Mouse (Mus musculus) limb, embryonic 15.5 days (tissue): ENCODE results near the gene Enkd1. TPM values are rescaled to one million over a fixed set of nuclear protein-coding genes. Genes with fewer than 3 reads are reported as not detected.

Experiments
- ATAC-seq: fragments of 200-750 bp; cut with Nextera tagmentation; 2 replicates; pipeline ENCODE4 v1.8.0; 2017; ENCODE audit warnings: low read depth, moderate TSS enrichment; ENCODE audit not compliant: insufficient number of reproducible peaks, low FRiP score, low TSS enrichment
- H3K27ac ChIP-seq: fragments of 300-500 bp; sonication (generic); 2 replicates; pipeline ENCODE4 v1.5.1; 2015; ENCODE audit warnings: moderate library complexity, mild to moderate bottlenecking, inconsistent platforms
- H3K27me3 ChIP-seq: fragments of 300-500 bp; sonication (generic); 2 replicates; pipeline ENCODE4 v1.6.1; 2015; ENCODE audit warnings: inconsistent platforms
- H3K36me3 ChIP-seq: fragments of 300-500 bp; sonication (generic); 2 replicates; pipeline ENCODE4 v1.6.1; 2015; ENCODE audit warnings: inconsistent platforms
- H3K4me1 ChIP-seq: fragments of 300-500 bp; sonication (generic); 2 replicates; pipeline ENCODE4 v1.6.1; 2015; ENCODE audit warnings: inconsistent platforms
- H3K4me2 ChIP-seq: fragments of 300-500 bp; sonication (generic); 2 replicates; pipeline ENCODE4 v1.6.1; 2015; ENCODE audit warnings: mild to moderate bottlenecking, inconsistent platforms
- H3K4me3 ChIP-seq: fragments of 300-500 bp; sonication (generic); 2 replicates; pipeline ENCODE4 v1.5.1; 2015; ENCODE audit warnings: mild to moderate bottlenecking, inconsistent platforms
- H3K9ac ChIP-seq: fragments of 300-500 bp; sonication (generic); 2 replicates; pipeline ENCODE4 v1.6.1; 2015; ENCODE audit warnings: inconsistent platforms
- H3K9me3 ChIP-seq: fragments of 300-500 bp; sonication (generic); 2 replicates; pipeline ENCODE4 v1.6.1; 2016; ENCODE audit warnings: inconsistent platforms
- WGBS: fragments of 180-500 bp; shearing (Covaris S2); methylation state at CpG from one replicate; pipeline ENCODE4 v1.1.7; 2015; 5-methylcytosine and 5-hydroxymethylcytosine counted together
- polyA plus RNA-seq: library from polyadenylated mRNA; unstranded; fragments of >200 nt; fragmentation: Nextera tagmentation; extraction: Ambion mirVana; gene quantifications from 2 replicates; pipeline ENCODE4 v1.2.1, GENCODE M21; 2015

Gene Enkd1
- polyA plus RNA-seq, result 21.7 and 23.0 TPM in 2 replicates

DNA sequence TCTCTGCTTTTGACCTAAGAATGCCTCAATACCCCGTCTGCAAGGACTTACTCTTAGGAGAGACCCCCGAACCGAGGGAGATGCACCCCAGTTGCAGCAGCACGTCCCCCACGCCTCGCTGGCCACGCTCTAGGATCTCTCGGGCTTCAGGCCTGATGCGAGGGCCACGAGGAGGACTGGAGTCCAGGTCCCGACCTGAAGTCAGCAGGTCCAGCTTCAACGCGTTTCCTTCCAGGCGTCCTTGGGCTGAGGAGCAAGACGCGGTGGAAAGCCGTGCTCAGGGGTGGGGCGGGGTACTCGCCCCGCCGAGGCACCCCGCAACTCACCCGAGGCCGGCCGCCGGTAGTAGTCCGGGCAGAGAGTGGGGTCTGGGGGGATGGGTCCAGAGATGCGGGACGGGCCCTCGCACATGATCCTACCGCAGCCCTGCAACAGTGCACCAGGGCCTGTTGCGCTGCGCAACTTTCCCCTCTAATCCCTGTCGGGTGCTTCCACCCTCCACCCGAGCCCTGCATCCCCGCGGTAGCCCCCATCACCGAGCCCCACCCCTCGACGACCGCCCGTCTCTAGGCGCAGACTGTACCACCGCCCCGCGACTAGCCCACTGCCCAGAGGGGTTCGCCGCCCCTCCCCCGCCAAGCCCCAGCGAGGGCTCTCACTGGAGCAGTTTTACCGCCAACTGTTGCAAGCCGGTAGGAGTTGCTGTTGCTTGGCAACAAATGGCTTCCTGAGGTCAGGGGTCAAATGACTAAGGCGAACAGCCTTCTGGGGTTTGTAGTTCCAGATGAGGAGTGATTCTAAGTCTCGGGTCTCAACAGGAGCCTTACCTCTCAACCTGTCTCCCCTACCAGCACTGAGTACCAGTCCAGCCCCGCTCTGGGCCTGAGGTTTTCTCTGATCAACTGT lies at the start of gene Enkd1, which contains the start of gene 4933405L10Rik:
Gene Enkd1 (minus strand): TSS at position 713 of the 906 bp plus-strand sequence.
Gene 4933405L10Rik (plus strand): TSS at position 158 of the 906 bp plus-strand sequence.
- Histone ChIP-seq H3K4me1 (peaks cover 21% of the 10 kb centered on the region), H3K36me3 (peaks cover 23% of the 10 kb centered on the region), H3K4me2 (peak within 1 kb of the TSS; percentile 97), H3K27me3 (no peaks in the 10 kb centered on the region), H3K9me3 (no peaks in the 10 kb centered on the region), H3K9ac (peak within 1 kb of the TSS; percentile 62), H3K4me3 (peak within 1 kb of the TSS; percentile 81), H3K27ac (peak within 1 kb of the TSS; percentile 27; the same call in 1 of the 2 replicates)
- WGBS, result 1% methylated on average over 55 of the region's 55 CpGs
- peak; percentile 59 for ATAC-seq

DNA sequence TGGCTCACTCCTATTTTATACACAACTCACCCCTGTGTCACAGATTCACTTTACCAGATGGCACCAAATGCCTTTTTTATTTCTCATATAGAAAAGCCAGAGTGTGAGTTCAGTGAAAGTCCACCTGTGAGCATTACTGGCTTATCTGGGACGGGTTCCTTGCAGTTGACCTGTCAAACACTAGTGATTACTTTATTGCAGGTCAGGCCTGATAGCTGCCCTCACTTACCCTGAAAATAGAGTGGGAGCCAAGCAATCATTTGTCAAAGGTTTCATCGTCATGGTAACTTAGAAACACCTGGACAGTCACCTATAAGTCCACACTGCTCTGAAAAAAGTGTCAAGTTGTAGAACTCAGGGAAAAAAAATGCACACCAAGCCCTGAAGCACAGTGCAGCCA lies 46.7 kb upstream of the Enkd1 start:
- H3K4me1 ChIP-seq, result peaks cover 25% of the 10 kb centered on the region
- H3K4me3 ChIP-seq, result no peak overlapping the region
- no peak overlapping the region for H3K9ac ChIP-seq
- H3K9me3 ChIP-seq, result no peaks in the 10 kb centered on the region
- no peak overlapping the region for H3K4me2 ChIP-seq
- no peak overlapping the region for H3K27ac ChIP-seq
- ATAC-seq, result no peak
- H3K27me3 ChIP-seq, result no peaks in the 10 kb centered on the region
- WGBS, result 68% methylated on average over 2 of the region's 2 CpGs
- no peaks in the 10 kb centered on the region for H3K36me3 ChIP-seq

DNA sequence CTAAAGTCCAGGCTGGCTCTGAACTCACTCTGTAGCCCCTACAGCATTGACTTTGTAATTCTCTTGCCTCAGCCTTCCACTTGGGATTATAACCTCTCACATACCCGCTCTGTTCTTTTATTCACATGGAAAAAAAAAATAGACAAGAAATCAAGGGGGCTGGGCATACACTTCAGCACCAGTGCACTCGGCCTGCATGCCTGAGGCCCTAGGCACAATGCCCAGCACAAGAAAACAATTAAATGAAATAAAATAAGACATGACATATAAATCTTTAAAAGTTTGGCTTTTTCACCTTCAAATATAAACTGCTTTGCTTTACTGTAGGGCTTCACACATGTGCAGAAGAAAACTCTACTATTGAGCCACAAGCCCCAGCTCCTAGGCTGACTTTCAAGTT lies 45.9 kb upstream of the Enkd1 start:
- no peaks in the 10 kb centered on the region for H3K9me3 ChIP-seq
- H3K4me3 ChIP-seq, result no peak overlapping the region
- 55% methylated on average over 2 of the region's 2 CpGs for WGBS
- no peak overlapping the region for H3K4me2 ChIP-seq
- H3K4me1 ChIP-seq, result peaks cover 24% of the 10 kb centered on the region
- ATAC-seq, result no peak
- no peaks in the 10 kb centered on the region for H3K36me3 ChIP-seq
- H3K27ac ChIP-seq, result no peak overlapping the region
- no peak overlapping the region for H3K9ac ChIP-seq
- no peaks in the 10 kb centered on the region for H3K27me3 ChIP-seq

DNA sequence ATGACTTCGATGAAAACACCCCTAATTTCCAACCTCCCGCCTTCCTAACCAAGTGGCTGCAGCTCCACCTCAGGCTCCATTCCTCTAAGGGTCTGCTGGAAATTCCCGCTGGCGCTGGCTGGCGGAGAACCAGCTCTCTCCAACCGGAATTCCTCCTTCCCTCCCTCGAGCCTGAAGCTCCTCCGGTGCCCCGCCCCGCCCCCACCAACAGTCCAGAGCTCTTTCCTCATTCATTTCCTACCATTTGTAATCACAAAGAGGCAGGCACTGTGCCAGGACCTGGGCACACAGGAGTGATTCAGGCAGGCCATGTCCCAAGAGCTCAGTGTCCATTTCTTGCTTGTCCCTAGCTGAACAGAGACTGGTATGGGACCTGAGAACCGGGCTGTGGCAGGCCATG lies 42.6 kb upstream of the Enkd1 start:
- Histone ChIP-seq H3K4me3 (no peak overlapping the region), H3K4me1 (peaks cover 14% of the 10 kb centered on the region), H3K36me3 (no peaks in the 10 kb centered on the region), H3K9me3 (no peaks in the 10 kb centered on the region), H3K27me3 (no peaks in the 10 kb centered on the region), H3K9ac (no peak overlapping the region), H3K4me2 (peak overlapping the region; percentile 29), H3K27ac (peak overlapping the region; percentile 40; the same call in 1 of the 2 replicates)
- WGBS, result 11% methylated on average over 11 of the region's 11 CpGs
- no peak for ATAC-seq

DNA sequence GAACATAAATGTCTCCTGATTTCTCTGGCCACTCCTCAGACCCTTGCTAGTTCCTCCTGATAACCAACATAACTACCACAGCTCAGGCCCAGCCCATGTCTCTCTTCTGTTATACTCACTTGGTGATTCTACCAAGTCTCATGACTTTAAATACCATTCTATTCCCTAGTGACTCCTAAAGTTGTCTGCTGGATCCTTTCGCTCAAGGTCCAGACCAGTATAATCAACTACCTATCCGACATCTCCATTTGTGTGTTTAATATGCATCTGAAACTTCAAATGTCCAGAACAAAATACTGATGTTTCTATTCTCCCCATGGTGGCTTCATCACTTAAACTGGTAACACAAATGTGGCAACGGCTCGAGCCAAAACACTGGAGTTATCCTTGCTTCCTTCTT lies 35.3 kb upstream of the Enkd1 start:
- no peak overlapping the region for H3K9ac ChIP-seq
- no peaks in the 10 kb centered on the region for H3K27me3 ChIP-seq
- no peak overlapping the region for H3K4me3 ChIP-seq
- no peak overlapping the region for H3K27ac ChIP-seq
- H3K36me3 ChIP-seq, result no peaks in the 10 kb centered on the region
- H3K4me2 ChIP-seq, result no peak overlapping the region
- no peak for ATAC-seq
- WGBS, result 81% methylated on average over 4 of the region's 4 CpGs
- no peaks in the 10 kb centered on the region for H3K4me1 ChIP-seq
- H3K9me3 ChIP-seq, result no peaks in the 10 kb centered on the region

DNA sequence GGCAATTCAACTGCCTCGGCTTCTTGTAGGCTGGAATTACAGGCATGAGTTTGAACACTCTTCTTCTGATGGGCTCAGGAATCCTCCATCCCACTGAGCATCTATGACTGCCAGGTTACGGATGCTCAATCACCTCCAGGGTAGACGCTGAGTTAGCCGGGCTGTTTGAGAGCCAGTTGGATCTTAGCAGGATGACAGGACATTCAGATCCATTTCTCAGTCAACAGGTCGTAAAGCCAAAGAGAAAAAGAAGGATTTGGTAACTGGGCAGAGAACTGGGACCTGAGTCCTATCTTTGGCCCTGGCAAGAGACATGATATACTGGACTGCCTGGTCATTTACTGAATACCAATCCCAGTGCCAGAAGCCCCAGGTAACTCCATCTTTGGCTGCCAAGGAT lies 31.2 kb upstream of the Enkd1 start:
- no peaks in the 10 kb centered on the region for H3K36me3 ChIP-seq
- no peaks in the 10 kb centered on the region for H3K4me1 ChIP-seq
- no peak overlapping the region for H3K27ac ChIP-seq
- 79% methylated on average over 5 of the region's 5 CpGs for WGBS
- no peak overlapping the region for H3K4me3 ChIP-seq
- no peaks in the 10 kb centered on the region for H3K9me3 ChIP-seq
- no peak overlapping the region for H3K4me2 ChIP-seq
- H3K9ac ChIP-seq, result no peak overlapping the region
- H3K27me3 ChIP-seq, result no peaks in the 10 kb centered on the region
- ATAC-seq, result no peak

DNA sequence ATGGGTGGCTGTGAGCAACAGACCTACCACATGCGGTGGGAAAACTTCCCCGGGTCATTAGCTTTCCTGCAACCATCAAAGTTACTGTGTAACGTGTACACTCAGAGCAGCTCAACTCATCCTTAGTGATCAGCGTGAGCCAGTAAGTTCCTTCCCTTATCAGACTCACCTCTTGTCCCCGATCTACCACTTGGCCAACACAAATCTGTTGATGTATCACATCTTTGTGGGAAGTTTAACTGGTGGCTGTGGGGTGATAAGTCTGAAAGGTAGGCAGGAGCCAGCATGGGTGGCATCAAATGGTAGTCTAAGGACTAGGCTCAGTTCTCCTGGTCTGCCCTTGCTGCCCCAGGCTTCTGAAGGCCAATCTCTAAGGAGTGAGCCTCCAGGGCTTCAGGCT lies 24.2 kb upstream of the Enkd1 start:
- H3K27ac ChIP-seq, result no peak overlapping the region
- no peak overlapping the region for H3K4me2 ChIP-seq
- WGBS, result 91% methylated on average over 5 of the region's 5 CpGs
- peaks cover 9% of the 10 kb centered on the region for H3K36me3 ChIP-seq
- ATAC-seq, result no peak
- H3K9ac ChIP-seq, result no peak overlapping the region
- H3K4me1 ChIP-seq, result no peaks in the 10 kb centered on the region
- no peaks in the 10 kb centered on the region for H3K27me3 ChIP-seq
- H3K9me3 ChIP-seq, result no peaks in the 10 kb centered on the region
- H3K4me3 ChIP-seq, result no peak overlapping the region

DNA sequence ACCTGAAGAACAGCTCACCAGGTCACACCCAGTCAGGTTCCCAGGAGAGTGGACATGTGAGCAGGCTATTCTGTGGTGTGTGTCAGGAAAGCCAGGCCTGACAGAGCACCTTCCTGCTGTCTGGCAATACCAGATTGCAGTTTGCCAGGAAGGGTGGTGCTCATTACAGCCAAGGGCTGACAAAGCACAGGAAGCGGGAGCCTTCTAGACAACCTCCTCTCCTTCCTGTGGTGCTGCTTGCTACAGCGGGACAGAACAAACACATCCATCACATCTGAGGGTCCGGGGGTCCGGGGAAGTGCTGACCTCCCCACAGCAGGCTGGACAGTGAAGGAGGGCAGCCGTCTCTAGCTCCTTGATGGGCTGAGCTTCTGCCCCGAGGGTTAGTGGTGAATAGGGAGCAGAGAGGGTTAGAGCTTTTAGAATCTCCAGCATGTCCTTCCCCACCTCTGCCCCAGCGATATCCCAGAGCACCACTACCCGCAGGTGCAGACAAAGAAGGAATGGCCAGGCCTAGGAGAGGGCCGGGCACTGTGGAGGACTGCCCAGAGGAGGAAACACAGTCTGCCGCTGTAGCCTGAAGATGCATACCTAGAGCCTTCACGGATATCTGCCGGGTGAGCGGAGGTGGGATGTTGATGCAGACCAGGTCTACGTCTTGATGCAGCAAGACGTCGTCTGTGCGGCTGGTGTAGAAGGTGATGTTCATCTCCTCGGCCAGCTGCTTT lies 19.6 kb upstream of the Enkd1 start:
- H3K27ac ChIP-seq, result peak overlapping the region; percentile 2; the same call in 1 of the 2 replicates
- no peak overlapping the region for H3K4me2 ChIP-seq
- H3K9me3 ChIP-seq, result no peaks in the 10 kb centered on the region
- 83% methylated on average over 18 of the region's 18 CpGs for WGBS
- H3K4me3 ChIP-seq, result no peak overlapping the region
- no peak for ATAC-seq
- no peaks in the 10 kb centered on the region for H3K4me1 ChIP-seq
- no peaks in the 10 kb centered on the region for H3K27me3 ChIP-seq
- no peak overlapping the region for H3K9ac ChIP-seq
- peaks cover 30% of the 10 kb centered on the region for H3K36me3 ChIP-seq

DNA sequence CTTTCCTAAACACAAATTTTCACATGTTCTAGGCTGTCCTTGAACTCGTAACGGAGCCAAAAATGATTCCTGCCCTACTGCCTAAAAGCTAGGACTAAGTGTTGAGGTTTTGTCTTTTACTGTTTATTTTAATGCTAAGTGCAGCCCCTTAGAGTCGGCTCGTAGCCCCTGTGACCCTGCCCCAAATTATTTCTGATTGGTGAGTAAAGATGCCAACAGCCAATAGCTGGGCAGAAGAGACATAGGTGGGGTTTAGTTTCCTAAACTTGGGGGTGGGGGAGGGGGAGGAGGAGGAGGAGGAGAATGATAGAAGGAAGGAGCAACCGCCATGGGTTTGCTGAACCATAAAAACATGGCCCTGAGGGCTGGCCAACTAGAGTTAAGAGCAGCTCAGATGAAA lies 17.7 kb upstream of the Enkd1 start:
- WGBS, result 75% methylated on average over 5 of the region's 5 CpGs
- Histone ChIP-seq H3K27me3 (no peaks in the 10 kb centered on the region), H3K27ac (no peak overlapping the region), H3K4me2 (no peak overlapping the region), H3K4me3 (no peak overlapping the region), H3K9me3 (no peaks in the 10 kb centered on the region), H3K4me1 (no peaks in the 10 kb centered on the region), H3K36me3 (peaks cover 33% of the 10 kb centered on the region), H3K9ac (no peak overlapping the region)
- ATAC-seq, result no peak

DNA sequence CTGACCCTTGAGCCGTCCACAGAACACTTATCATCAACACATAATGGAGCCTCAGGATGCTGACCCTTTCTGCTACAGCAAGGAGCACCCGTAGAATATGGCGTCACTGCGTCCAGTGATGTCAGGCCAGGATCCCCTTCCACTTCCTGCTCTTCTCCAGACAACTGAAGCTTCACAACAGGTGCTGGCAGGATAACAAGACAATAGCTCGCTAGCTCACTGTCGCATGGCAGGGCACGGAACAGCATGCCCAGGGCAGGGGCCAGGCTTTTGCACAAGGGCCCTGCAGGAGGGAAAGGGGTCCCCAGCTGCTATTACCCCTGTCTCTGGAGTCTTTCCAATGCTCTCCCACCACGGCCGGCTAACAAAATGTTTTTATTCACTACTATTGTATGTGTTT lies 14.9 kb upstream of the Enkd1 start:
- Histone ChIP-seq H3K4me1 (no peaks in the 10 kb centered on the region), H3K27ac (no peak overlapping the region), H3K4me3 (no peak overlapping the region), H3K9me3 (no peaks in the 10 kb centered on the region), H3K27me3 (no peaks in the 10 kb centered on the region), H3K4me2 (no peak overlapping the region), H3K9ac (no peak overlapping the region), H3K36me3 (peaks cover 31% of the 10 kb centered on the region)
- ATAC-seq, result no peak
- 94% methylated on average over 9 of the region's 9 CpGs for WGBS

DNA sequence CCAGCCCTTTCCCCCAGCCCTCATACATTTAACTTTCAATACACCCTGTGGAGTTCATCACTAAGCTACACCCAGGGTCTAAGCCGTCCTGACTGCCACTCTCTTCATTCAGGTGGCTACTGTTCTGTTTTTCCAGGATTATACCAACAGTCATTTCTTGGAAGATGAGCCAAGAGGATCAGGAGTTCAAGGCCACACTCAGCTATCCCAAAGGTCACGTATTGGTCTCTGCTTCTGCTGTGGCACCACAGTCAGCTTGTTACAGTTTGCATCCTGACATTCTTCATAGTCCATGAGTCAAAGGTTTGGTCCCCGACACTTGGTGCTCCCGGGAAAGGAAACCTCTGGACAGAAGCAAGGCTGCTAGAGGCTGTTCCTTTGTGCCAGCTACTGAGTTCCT lies 11.6 kb upstream of the Enkd1 start:
- no peak overlapping the region for H3K4me3 ChIP-seq
- no peaks in the 10 kb centered on the region for H3K9me3 ChIP-seq
- no peak overlapping the region for H3K9ac ChIP-seq
- H3K27ac ChIP-seq, result no peak overlapping the region
- H3K4me1 ChIP-seq, result 0 out of 2 replicates have a peak, but pooled peaks cover 3% of the 10 kb centered on the region
- peaks cover 22% of the 10 kb centered on the region for H3K36me3 ChIP-seq
- 91% methylated on average over 4 of the region's 4 CpGs for WGBS
- ATAC-seq, result no peak
- no peaks in the 10 kb centered on the region for H3K27me3 ChIP-seq
- no peak overlapping the region for H3K4me2 ChIP-seq
